Mouse (Mus musculus): Measurements from ENCODE around the gene Mdfi.

- no peak for TF ChIP-seq POLR2A (IDR thresholded peaks at IDR 0.05; ENCODE audit: extremely low read depth, insufficient read depth, low read length)
- no peak for TF ChIP-seq CTCF (IDR thresholded peaks at IDR 0.05; ENCODE audit: extremely low read depth, insufficient read depth, low read length)
Observed at GRCm38 (mm10) chr17:47812200-47812599, 22.3 kb downstream of the Mdfi start.

All from cortical plate, adult 2 months (tissue).